Mouse (Mus musculus): ENCODE results near the gene Ydjc.

- TF ChIP-seq CTCF (IDR thresholded peaks at IDR 0.05; ENCODE audit: borderline replicate concordance, insufficient read depth, low read length) (no peak), POLR2A (IDR thresholded peaks at IDR 0.05; ENCODE audit: low read depth, low read length) (no peak)
Observed at GRCm38 (mm10) chr16:17121569-17121968, 22.9 kb upstream of the Ydjc start.

Measured in embryonic fibroblast, embryonic 13.5 days (primary cell).